ENCODE assay signal across 8 mouse cellular contexts in genomic region chrX:114558141-114558540, GRCm38 (mm10).
DNase-seq lines count a peak whose midpoint lies in the region; ATAC-seq and TF ChIP-seq lines count a peak whose summit lies in the region.

No protein-coding gene starts in this region.

- no peak overlapping the region for H3K4me2 ChIP-seq in liver, embryonic 12.5 days

- no peaks in the 10 kb centered on the region for H3K4me1 ChIP-seq in heart, adult 2 months (ENCODE audit: control insufficient read depth, insufficient read depth, low read length)
- H3K4me1 ChIP-seq in liver, adult 2 months (ENCODE audit: control insufficient read depth, insufficient read depth, low read length) = no peaks in the 10 kb centered on the region
- H3K4me1 ChIP-seq in liver, embryonic 12.5 days = no peaks in the 10 kb centered on the region
- H3K4me1 ChIP-seq in E14TG2a.4 (replicated peaks; ENCODE audit: low read depth, low read length) = no peaks in the 10 kb centered on the region

- DNase-seq in heart, adult 2 months = no peak
- DNase-seq in heart, postnatal 4 days = no peak
- DNase-seq in liver, adult 2 months (ENCODE audit: extremely low read depth, low read depth, low spot score) = peak; percentile 0
- DNase-seq in embryo, embryonic 10 days (ENCODE audit: low spot score) = peak; percentile 51
- no peak for DNase-seq in urinary bladder, postnatal 10 days (ENCODE audit: low spot score)

- H3K4me3 ChIP-seq in heart, adult 2 months = no peak overlapping the region
- H3K4me3 ChIP-seq in liver, adult 2 months (ENCODE audit: insufficient read depth, low read depth, low read length) = no peak overlapping the region
- H3K4me3 ChIP-seq in liver, embryonic 12.5 days = no peak overlapping the region
- H3K4me3 ChIP-seq in E14TG2a.4 (replicated peaks; ENCODE audit: low read length) = no peak overlapping the region

- H3K9me3 ChIP-seq in liver, embryonic 12.5 days (replicated peaks) = no peaks in the 10 kb centered on the region
- H3K9me3 ChIP-seq in E14TG2a.4 (ENCODE audit: low read length) = no peaks in the 10 kb centered on the region

- intact Hi-C loops in heart, adult 2 months (cut with DNase I) = loop anchor here (5.0 kb wide), 1 partner anchor 231 kb away; no protein-coding TSS in a partner anchor

- H3K36me3 ChIP-seq in heart, adult 2 months (ENCODE audit: control insufficient read depth, insufficient read depth, low read length) = no peaks in the 10 kb centered on the region
- no peaks in the 10 kb centered on the region for H3K36me3 ChIP-seq in liver, adult 2 months (ENCODE audit: control insufficient read depth, insufficient read depth, low read length)
- no peaks in the 10 kb centered on the region for H3K36me3 ChIP-seq in liver, embryonic 12.5 days
- H3K36me3 ChIP-seq in E14TG2a.4 (ENCODE audit: insufficient read depth, low read length) = no peaks in the 10 kb centered on the region

- WGBS in heart, adult 2 months = 35% methylated on average over 3 of the region's 3 CpGs
- WGBS in liver, adult 2 months = 39% methylated on average over 3 of the region's 3 CpGs
- WGBS in liver, embryonic 12.5 days (ENCODE audit: insufficient replicate concordance) = 28% methylated on average over 3 of the region's 3 CpGs

- no peak for ATAC-seq in liver, embryonic 12.5 days
- no peak for ATAC-seq in cerebellum, adult (ENCODE audit: insufficient number of reproducible peaks, low FRiP score, low TSS enrichment)

- TF ChIP-seq POLR2A in heart, adult 2 months (IDR thresholded peaks at IDR 0.05; ENCODE audit: insufficient read depth, low read depth, low read length) = no peak
- TF ChIP-seq POLR2A in liver, adult 2 months (IDR thresholded peaks at IDR 0.05; ENCODE audit: extremely low read depth, insufficient read depth, low read length) = no peak

- H3K79me2 ChIP-seq in heart, adult 2 months (replicated peaks; ENCODE audit: control insufficient read depth, insufficient read depth, low read length) = no peaks in the 10 kb centered on the region
- no peaks in the 10 kb centered on the region for H3K79me2 ChIP-seq in liver, adult 2 months (ENCODE audit: control insufficient read depth, insufficient read depth, low read length)

- no peak overlapping the region for H3K27ac ChIP-seq in heart, adult 2 months
- H3K27ac ChIP-seq in liver, adult 2 months (replicated peaks; ENCODE audit: insufficient read depth, low read depth, low read length) = no peak overlapping the region
- H3K27ac ChIP-seq in liver, embryonic 12.5 days = no peak overlapping the region

- H3K9ac ChIP-seq in heart, adult 2 months (ENCODE audit: low read depth, low read length) = no peak overlapping the region
- H3K9ac ChIP-seq in liver, adult 2 months (ENCODE audit: low read depth, low read length) = no peak overlapping the region
- no peak overlapping the region for H3K9ac ChIP-seq in liver, embryonic 12.5 days

- TF ChIP-seq EP300 in heart, adult 2 months (IDR thresholded peaks at IDR 0.05; ENCODE audit: insufficient read depth, low read depth, low read length) = no peak

- H3K27me3 ChIP-seq in heart, adult 2 months (ENCODE audit: control insufficient read depth, insufficient read depth, low read length) = no peaks in the 10 kb centered on the region
- no peaks in the 10 kb centered on the region for H3K27me3 ChIP-seq in liver, adult 2 months (ENCODE audit: control insufficient read depth, insufficient read depth, low read length)
- no peaks in the 10 kb centered on the region for H3K27me3 ChIP-seq in liver, embryonic 12.5 days (replicated peaks)
- H3K27me3 ChIP-seq in E14TG2a.4 (ENCODE audit: insufficient read depth, low read length) = no peaks in the 10 kb centered on the region

- peak; percentile 75 for TF ChIP-seq CTCF in heart, adult 2 months (IDR thresholded peaks at IDR 0.05)
- no peak for TF ChIP-seq CTCF in liver, adult 2 months (IDR thresholded peaks at IDR 0.05; ENCODE audit: low read depth, low read length)
- peak; percentile 25 for TF ChIP-seq CTCF in E14TG2a.4 (conservative IDR thresholded peaks at IDR 0.05; ENCODE audit: low read length)

Comparison
In these comparisons a context has a peak if more than half of its experiments do, and no peak if none do; other contexts are left out.
1. DNase-seq: peak in liver, adult 2 months (single experiment) and embryo, embryonic 10 days (single experiment); none in heart, adult 2 months (0 of 2), heart, postnatal 4 days (single experiment) and urinary bladder, postnatal 10 days (single experiment).